Mouse (Mus musculus) myocyte (in vitro differentiated cells): ENCODE results near the gene Hoxc9. TPM values are rescaled to one million over a fixed set of nuclear protein-coding genes. Genes with fewer than 3 reads are reported as not detected.
A peak's percentile ranks its signal among the peaks of the same experiment; 100 is the strongest.

Experiments used
- H3K27me3 ChIP-seq: one replicate; pipeline ENCODE4 v1.6.1; 2011; ENCODE audit not compliant: control insufficient read depth, insufficient read depth, insufficient read length
- H3K36me3 ChIP-seq: one replicate; pipeline ENCODE4 v1.6.1; 2011; ENCODE audit not compliant: control insufficient read depth, insufficient read depth
- H3K4me2 ChIP-seq: one replicate; pipeline ENCODE4 v1.6.1; 2011; ENCODE audit warnings: low read depth, control low read depth
- H3K4me3 ChIP-seq: one replicate; pipeline ENCODE4 v1.5.1; 2011; ENCODE audit warnings: mild to moderate bottlenecking, control low read depth, moderate library complexity
- H3K79me2 ChIP-seq: one replicate; pipeline ENCODE4 v1.6.1; 2011; ENCODE audit not compliant: control insufficient read depth, insufficient read depth
- H3ac ChIP-seq: one replicate; pipeline ENCODE4 v1.6.1; 2011; ENCODE audit not compliant: control insufficient read depth, insufficient read length
- CEBPB ChIP-seq: IDR thresholded peaks from 2 replicates; pipeline ENCODE4 v1.6.1; 2011; ENCODE audit warnings: mild to moderate bottlenecking, moderate library complexity; ENCODE audit not compliant: poor library complexity, insufficient read depth, severe bottlenecking
- E2F4 ChIP-seq: IDR thresholded peaks from one replicate; pipeline ENCODE4 v1.6.1; 2011; ENCODE audit warnings: mild to moderate bottlenecking, control low read depth, moderate library complexity; ENCODE audit not compliant: insufficient read depth
- MAX ChIP-seq: IDR thresholded peaks from one replicate; pipeline ENCODE4 v1.6.1; 2011; ENCODE audit warnings: low read depth, mild to moderate bottlenecking, control low read depth
- MYOD1 ChIP-seq, 3 experiments: IDR thresholded peaks; one replicate each; pipeline ENCODE4 v1.6.1; 2011; ENCODE audit warnings: control low read depth in 2 of 3, low read depth in 2 of 3, mild to moderate bottlenecking in 2 of 3, moderate library complexity in 1 of 3; ENCODE audit not compliant: insufficient read length in 2 of 3, control insufficient read depth in 1 of 3
- MYOG ChIP-seq, 3 experiments: IDR thresholded peaks; one replicate each; pipeline ENCODE4 v1.6.1; 2011; ENCODE audit warnings: control low read depth in 2 of 3, low read depth in 2 of 3, mild to moderate bottlenecking in 2 of 3; ENCODE audit not compliant: insufficient read length in 2 of 3, control insufficient read depth in 1 of 3, insufficient read depth in 1 of 3
- POLR2A ChIP-seq: IDR thresholded peaks from one replicate; pipeline ENCODE4 v1.6.1; 2011; ENCODE audit warnings: low read depth, mild to moderate bottlenecking, control low read depth, moderate library complexity; ENCODE audit not compliant: insufficient read length
- POLR2AphosphoS2 ChIP-seq: IDR thresholded peaks from one replicate; pipeline ENCODE4 v1.6.1; 2011; ENCODE audit warnings: low read depth, control low read depth; ENCODE audit not compliant: insufficient read length
- REST ChIP-seq: IDR thresholded peaks from one replicate; pipeline ENCODE4 v1.6.1; 2011; ENCODE audit warnings: mild to moderate bottlenecking, control low read depth, moderate library complexity; ENCODE audit not compliant: insufficient read depth, insufficient read length
- SRF ChIP-seq: IDR thresholded peaks from one replicate; pipeline ENCODE4 v1.6.1; 2011; ENCODE audit warnings: low read depth; ENCODE audit not compliant: control insufficient read depth, insufficient read length
- TCF12 ChIP-seq: IDR thresholded peaks from one replicate; pipeline ENCODE4 v1.6.1; 2011; ENCODE audit warnings: mild to moderate bottlenecking, control low read depth; ENCODE audit not compliant: poor library complexity, insufficient read depth, severe bottlenecking
- TCF3 ChIP-seq: IDR thresholded peaks from one replicate; pipeline ENCODE4 v1.6.1; 2011; ENCODE audit warnings: low read depth, control low read depth; ENCODE audit not compliant: insufficient read length
- USF1 ChIP-seq: IDR thresholded peaks from one replicate; pipeline ENCODE4 v1.6.1; 2011; ENCODE audit warnings: low read depth, mild to moderate bottlenecking, control low read depth, moderate library complexity
- polyA plus RNA-seq: library from polyadenylated mRNA; unstranded; fragments of >200 nt; fragmentation: generic; extraction: Trizol; gene quantifications from one replicate; pipeline ENCODE4 v1.2.1, GENCODE M21; 2012; ENCODE audit warnings: missing spikeins

Hoxc9 gene
- polyA plus RNA-seq, 1 experiment = 10.5 TPM

DNA sequence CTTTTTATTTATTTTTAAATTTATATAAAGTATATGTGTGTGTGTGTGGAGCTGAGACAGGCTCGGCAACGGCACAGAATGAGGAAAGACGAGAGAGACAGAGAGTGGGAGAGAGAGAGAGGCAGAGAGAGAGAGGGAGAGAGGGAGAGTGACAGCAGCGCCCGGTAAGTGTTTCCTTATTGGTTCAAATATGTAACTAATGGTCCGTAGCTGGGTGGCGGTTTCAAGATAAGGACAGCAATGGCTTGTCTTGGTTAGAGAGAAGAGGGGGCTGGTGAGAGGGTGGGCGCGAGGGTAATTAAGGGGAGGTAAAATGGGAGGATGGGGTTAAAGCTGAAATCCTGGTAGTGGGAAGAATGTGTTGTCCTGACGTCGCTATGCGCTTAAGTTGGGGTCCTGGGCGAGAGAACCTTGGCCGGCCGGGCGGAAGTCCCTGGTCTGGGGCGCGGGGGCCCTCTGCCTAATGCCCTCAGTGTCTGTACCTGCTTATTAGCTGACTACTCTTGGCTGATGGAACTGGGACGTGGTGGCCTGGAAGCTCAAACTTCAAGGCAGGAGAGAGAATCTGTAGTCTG, 22.5 kb downstream of the Hoxc9 start:
- H3K27me3 ChIP-seq = no peaks in the 10 kb centered on the region
- H3ac ChIP-seq = peak overlapping the region; percentile 17
- H3K4me3 ChIP-seq = peak overlapping the region; percentile 73
- no peak for TF ChIP-seq SRF
- no peak for TF ChIP-seq MYOG (IDR thresholded peaks at IDR 0.05; ENCODE audit: control insufficient read depth in 1 of 3, insufficient read depth in 1 of 3, insufficient read length in 2 of 3, low read depth in 2 of 3)
- TF ChIP-seq TCF12 = no peak
- TF ChIP-seq TCF3 = no peak
- no peak for TF ChIP-seq MYOD1 (IDR thresholded peaks at IDR 0.05; ENCODE audit: control insufficient read depth in 1 of 3, insufficient read length in 2 of 3, low read depth in 2 of 3)
- no peak for TF ChIP-seq REST
- TF ChIP-seq E2F4 = no peak
- no peak for TF ChIP-seq POLR2A
- TF ChIP-seq MAX = no peak
- no peak for TF ChIP-seq POLR2AphosphoS2
- no peaks in the 10 kb centered on the region for H3K36me3 ChIP-seq
- H3K79me2 ChIP-seq = peaks cover 54% of the 10 kb centered on the region
- H3K4me2 ChIP-seq = peak overlapping the region; percentile 88

DNA sequence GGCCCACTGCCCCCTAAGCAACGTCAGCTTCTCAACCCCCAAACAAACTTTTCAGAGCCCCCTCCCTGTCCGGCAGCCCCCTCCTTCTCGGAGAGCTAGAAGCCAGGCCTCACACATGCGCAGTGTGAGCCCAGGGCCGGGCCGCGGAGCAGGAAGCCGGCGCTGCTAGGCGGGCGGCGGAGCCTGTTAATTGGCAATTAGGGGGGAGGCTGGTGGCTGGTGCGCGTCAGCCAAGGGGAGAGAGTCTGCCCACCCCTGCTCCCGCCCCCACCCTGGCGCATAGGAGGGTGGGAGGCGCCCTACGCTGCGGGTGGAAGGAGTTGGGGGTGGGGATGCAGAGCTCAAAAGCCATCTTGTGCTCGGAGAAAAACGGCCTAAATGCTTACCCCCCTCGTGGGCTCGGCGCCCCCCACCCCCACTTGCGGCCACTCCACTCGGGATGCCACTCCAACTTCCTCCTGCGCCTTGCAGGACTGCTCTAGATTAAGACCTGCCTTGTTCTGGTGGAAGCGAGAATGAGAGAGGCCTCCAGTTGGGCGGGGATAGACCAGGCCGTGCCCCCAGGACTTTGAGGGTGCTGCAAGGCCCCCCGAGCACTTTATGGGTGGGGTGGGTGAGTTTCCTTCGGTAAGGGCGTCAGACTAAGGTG, 23.1 kb downstream of the Hoxc9 start:
- no peaks in the 10 kb centered on the region for H3K27me3 ChIP-seq
- TF ChIP-seq MYOD1 (IDR thresholded peaks at IDR 0.05; ENCODE audit: control insufficient read depth in 1 of 3, insufficient read length in 2 of 3, low read depth in 2 of 3) (peak in 1 of 3 experiments; percentile 32), POLR2AphosphoS2 (peak; percentile 94), USF1 (no peak), POLR2A (peak; percentile 59)

DNA sequence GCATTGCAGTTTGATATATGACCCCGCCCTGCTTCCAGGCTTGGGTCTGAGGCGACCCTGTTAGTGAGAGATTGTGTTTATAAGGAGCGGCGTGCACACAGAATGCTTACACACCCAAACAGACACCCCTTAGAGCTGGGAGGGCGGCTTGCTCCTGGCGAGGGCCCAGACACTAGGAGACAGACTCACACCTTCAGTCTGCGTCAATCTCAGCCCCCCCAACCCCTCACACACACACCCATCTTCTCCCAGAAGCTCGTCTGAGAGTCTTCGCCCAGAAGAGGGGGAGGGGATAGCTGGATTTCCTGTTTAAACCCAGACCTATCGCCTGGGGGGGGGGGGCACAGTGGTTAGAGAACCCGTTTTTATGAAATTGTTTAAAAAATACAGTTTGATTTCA, 23.7 kb downstream of the Hoxc9 start:
- H3K4me3 ChIP-seq = peak overlapping the region; percentile 73
- peaks cover 67% of the 10 kb centered on the region for H3K79me2 ChIP-seq
- no peaks in the 10 kb centered on the region for H3K27me3 ChIP-seq
- TF ChIP-seq E2F4 = no peak
- peak; percentile 75 for TF ChIP-seq POLR2A
- peak; percentile 84 for TF ChIP-seq POLR2AphosphoS2
- TF ChIP-seq MYOG (IDR thresholded peaks at IDR 0.05; ENCODE audit: control insufficient read depth in 1 of 3, insufficient read depth in 1 of 3, insufficient read length in 2 of 3, low read depth in 2 of 3) = no peak
- peak overlapping the region; percentile 35 for H3ac ChIP-seq
- H3K4me2 ChIP-seq = peak overlapping the region; percentile 98
- H3K36me3 ChIP-seq = no peaks in the 10 kb centered on the region

More for the DNA sequence above, 23.1 kb downstream of the Hoxc9 start:
- H3K4me3 ChIP-seq = peak overlapping the region; percentile 73
- peaks cover 61% of the 10 kb centered on the region for H3K79me2 ChIP-seq
- H3ac ChIP-seq = peak overlapping the region; percentile 17
- H3K36me3 ChIP-seq = no peaks in the 10 kb centered on the region
- H3K4me2 ChIP-seq = peak overlapping the region; percentile 98

DNA sequence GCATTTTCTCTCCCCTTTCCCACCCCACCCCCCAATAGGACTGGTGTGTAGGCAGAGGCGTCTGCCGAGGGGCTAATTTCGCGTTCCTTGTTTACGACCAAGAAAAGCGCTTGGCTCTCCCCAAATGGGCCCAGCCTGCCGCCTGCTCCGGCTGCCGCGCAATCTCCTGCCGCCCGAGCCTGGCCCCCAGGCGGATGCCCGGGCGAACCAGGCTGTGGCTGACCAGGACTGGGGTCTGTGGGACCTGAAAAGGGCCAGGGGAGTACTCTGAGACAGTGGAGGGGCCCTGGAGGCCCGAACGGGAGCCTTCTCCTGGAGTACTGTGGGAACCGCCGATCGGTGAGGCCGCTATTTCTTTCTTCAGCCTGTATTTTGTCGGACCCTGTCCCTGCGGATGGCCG, 24.3 kb downstream of the Hoxc9 start:
- Histone ChIP-seq H3ac (peak overlapping the region; percentile 35), H3K4me3 (peak overlapping the region; percentile 73), H3K27me3 (no peaks in the 10 kb centered on the region), H3K36me3 (no peaks in the 10 kb centered on the region), H3K79me2 (peaks cover 67% of the 10 kb centered on the region), H3K4me2 (peak overlapping the region; percentile 98)
- TF ChIP-seq SRF (no peak), POLR2AphosphoS2 (peak; percentile 7), MYOG (IDR thresholded peaks at IDR 0.05; ENCODE audit: control insufficient read depth in 1 of 3, insufficient read depth in 1 of 3, insufficient read length in 2 of 3, low read depth in 2 of 3) (no peak), POLR2A (peak; percentile 49)

DNA sequence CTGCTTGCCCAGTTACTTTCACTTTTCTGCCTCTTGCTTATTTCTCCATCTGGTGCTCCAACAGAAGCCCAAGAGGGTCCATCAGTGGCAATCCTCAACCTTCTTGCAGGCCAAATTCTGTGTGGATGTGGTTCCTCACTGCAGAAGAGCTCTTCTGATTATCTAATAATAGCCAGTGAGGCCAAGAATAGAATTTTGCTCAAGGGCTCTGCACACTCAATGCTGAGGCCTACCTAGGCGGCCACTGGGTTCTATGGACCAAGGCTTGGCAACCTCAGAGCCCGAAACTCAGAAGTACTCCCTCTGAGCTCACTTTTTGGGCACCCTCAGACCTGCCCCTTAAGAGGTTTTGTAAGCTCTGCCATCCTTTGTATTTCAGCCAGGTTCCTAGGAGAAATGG, 25.1 kb downstream of the Hoxc9 start:
- TF ChIP-seq REST (no peak), TCF12 (no peak), SRF (no peak), MYOD1 (IDR thresholded peaks at IDR 0.05; ENCODE audit: control insufficient read depth in 1 of 3, insufficient read length in 2 of 3, low read depth in 2 of 3) (no peak), MAX (no peak), E2F4 (no peak), CEBPB (no peak), POLR2AphosphoS2 (no peak), TCF3 (no peak), USF1 (no peak), MYOG (IDR thresholded peaks at IDR 0.05; ENCODE audit: control insufficient read depth in 1 of 3, insufficient read depth in 1 of 3, insufficient read length in 2 of 3, low read depth in 2 of 3) (no peak), POLR2A (no peak)
- no peaks in the 10 kb centered on the region for H3K27me3 ChIP-seq

More for the DNA sequence above, 25.1 kb downstream of the Hoxc9 start:
- Histone ChIP-seq H3K4me3 (peak overlapping the region; percentile 73), H3K4me2 (peak overlapping the region; percentile 98), H3ac (peak overlapping the region; percentile 35), H3K79me2 (peaks cover 69% of the 10 kb centered on the region), H3K36me3 (no peaks in the 10 kb centered on the region)
